Mouse (Mus musculus): Measurements from ENCODE around the gene Kctd3. TPM values are rescaled to one million over a fixed set of nuclear protein-coding genes. Genes with fewer than 3 reads are reported as not detected.
"Not testable (repeated sequence)": the region's sequence is repeated elsewhere in the genome, so short reads cannot be mapped to it uniquely, and the experiment has no call there.

Kctd3 gene
- polyA plus RNA-seq, 1 experiment, result 19.8 TPM

- WGBS, result 92% methylated on average over 2 of the region's 2 CpGs
- H3K36me3 ChIP-seq (ENCODE audit: control insufficient read depth, insufficient read depth, low read length), result no peaks in the 10 kb centered on the region
These were observed 40.7 kb upstream of the Kctd3 start for GRCm38 (mm10) chr1:189048331-189048730.

GRCm38 (mm10) chr1:189047918-189048317 is 40.3 kb upstream of the Kctd3 start:
- Histone ChIP-seq H3K36me3 (ENCODE audit: control insufficient read depth, insufficient read depth, low read length) (no peaks in the 10 kb centered on the region), H3K4me3 (ENCODE audit: insufficient read depth, low read depth, low read length) (no peak overlapping the region), H3K27me3 (replicated peaks; ENCODE audit: control insufficient read depth, insufficient read depth, low read length) (no peaks in the 10 kb centered on the region; the same call in 1 of the 2 replicates), H3K4me1 (ENCODE audit: control insufficient read depth, insufficient read depth, low read length) (no peaks in the 10 kb centered on the region), H3K27ac (ENCODE audit: insufficient read depth, low read depth, low read length) (no peak overlapping the region)
- TF ChIP-seq CTCF (conservative IDR thresholded peaks at IDR 0.05; ENCODE audit: insufficient read depth, insufficient read length, low read depth, low read length) (no peak), POLR2A (IDR thresholded peaks at IDR 0.05; ENCODE audit: low read depth, low read length) (no peak)
- WGBS, result 75% methylated on average over 3 of the region's 3 CpGs
- no peak for DNase-seq

More at GRCm38 (mm10) chr1:189048331-189048730, 40.7 kb upstream of the Kctd3 start:
- Histone ChIP-seq H3K27me3 (replicated peaks; ENCODE audit: control insufficient read depth, insufficient read depth, low read length) (no peaks in the 10 kb centered on the region; the same call in 1 of the 2 replicates), H3K4me3 (ENCODE audit: insufficient read depth, low read depth, low read length) (no peak overlapping the region), H3K27ac (ENCODE audit: insufficient read depth, low read depth, low read length) (no peak overlapping the region), H3K4me1 (ENCODE audit: control insufficient read depth, insufficient read depth, low read length) (no peaks in the 10 kb centered on the region)
- DNase-seq, result no peak
- TF ChIP-seq POLR2A (IDR thresholded peaks at IDR 0.05; ENCODE audit: low read depth, low read length) (no peak), CTCF (conservative IDR thresholded peaks at IDR 0.05; ENCODE audit: insufficient read depth, insufficient read length, low read depth, low read length) (no peak)

- Histone ChIP-seq H3K27ac (ENCODE audit: insufficient read depth, low read depth, low read length) (no peak overlapping the region), H3K36me3 (ENCODE audit: control insufficient read depth, insufficient read depth, low read length) (no peaks in the 10 kb centered on the region), H3K27me3 (replicated peaks; ENCODE audit: control insufficient read depth, insufficient read depth, low read length) (no peaks in the 10 kb centered on the region; the same call in 1 of the 2 replicates), H3K4me1 (ENCODE audit: control insufficient read depth, insufficient read depth, low read length) (no peaks in the 10 kb centered on the region), H3K4me3 (ENCODE audit: insufficient read depth, low read depth, low read length) (no peak overlapping the region)
- DNase-seq, result no peak
- whole genome bisulfite sequencing, result 66% methylated on average over 3 of the region's 3 CpGs
- TF ChIP-seq CTCF (conservative IDR thresholded peaks at IDR 0.05; ENCODE audit: insufficient read depth, insufficient read length, low read depth, low read length) (no peak), POLR2A (IDR thresholded peaks at IDR 0.05; ENCODE audit: low read depth, low read length) (no peak)
These were observed 39.2 kb upstream of the Kctd3 start for GRCm38 (mm10) chr1:189046831-189047230.

- no peak for DNase-seq
- H3K27ac ChIP-seq (ENCODE audit: insufficient read depth, low read depth, low read length), result no peak overlapping the region
- H3K27me3 ChIP-seq (replicated peaks; ENCODE audit: control insufficient read depth, insufficient read depth, low read length), result no peaks in the 10 kb centered on the region; the same call in 1 of the 2 replicates
- H3K36me3 ChIP-seq (ENCODE audit: control insufficient read depth, insufficient read depth, low read length), result no peaks in the 10 kb centered on the region
- no peak overlapping the region for H3K4me3 ChIP-seq (ENCODE audit: insufficient read depth, low read depth, low read length)
- TF ChIP-seq CTCF (conservative IDR thresholded peaks at IDR 0.05; ENCODE audit: insufficient read depth, insufficient read length, low read depth, low read length) (no peak), POLR2A (IDR thresholded peaks at IDR 0.05; ENCODE audit: low read depth, low read length) (no peak)
- no peaks in the 10 kb centered on the region for H3K4me1 ChIP-seq (ENCODE audit: control insufficient read depth, insufficient read depth, low read length)
- WGBS, result 84% methylated on average over 3 of the region's 3 CpGs
These were observed 38.7 kb upstream of the Kctd3 start for GRCm38 (mm10) chr1:189046301-189046700.

- DNase-seq, result peak; percentile 5
- WGBS, result 65% methylated on average over 12 of the region's 12 CpGs
- no peaks in the 10 kb centered on the region; the same call in 1 of the 2 replicates for H3K27me3 ChIP-seq (replicated peaks; ENCODE audit: control insufficient read depth, insufficient read depth, low read length)
- H3K4me3 ChIP-seq (ENCODE audit: insufficient read depth, low read depth, low read length), result no peak overlapping the region
- no peaks in the 10 kb centered on the region for H3K36me3 ChIP-seq (ENCODE audit: control insufficient read depth, insufficient read depth, low read length)
- TF ChIP-seq POLR2A (IDR thresholded peaks at IDR 0.05; ENCODE audit: low read depth, low read length), result no peak
- TF ChIP-seq CTCF (conservative IDR thresholded peaks at IDR 0.05; ENCODE audit: insufficient read depth, insufficient read length, low read depth, low read length), result no peak
- H3K4me1 ChIP-seq (ENCODE audit: control insufficient read depth, insufficient read depth, low read length), result no peaks in the 10 kb centered on the region
- no peak overlapping the region for H3K27ac ChIP-seq (ENCODE audit: insufficient read depth, low read depth, low read length)
These were observed 33.6 kb upstream of the Kctd3 start for GRCm38 (mm10) chr1:189041261-189041660.

GRCm38 (mm10) chr1:189039348-189039747 is 31.7 kb upstream of the Kctd3 start:
- H3K4me3 ChIP-seq (ENCODE audit: insufficient read depth, low read depth, low read length), result no peak overlapping the region
- no peaks in the 10 kb centered on the region for H3K4me1 ChIP-seq (ENCODE audit: control insufficient read depth, insufficient read depth, low read length)
- no peaks in the 10 kb centered on the region for H3K36me3 ChIP-seq (ENCODE audit: control insufficient read depth, insufficient read depth, low read length)
- 93% methylated on average over 5 of the region's 5 CpGs for WGBS
- no peak for DNase-seq
- H3K27ac ChIP-seq (ENCODE audit: insufficient read depth, low read depth, low read length), result no peak overlapping the region
- no peak for TF ChIP-seq POLR2A (IDR thresholded peaks at IDR 0.05; ENCODE audit: low read depth, low read length)
- no peak for TF ChIP-seq CTCF (conservative IDR thresholded peaks at IDR 0.05; ENCODE audit: insufficient read depth, insufficient read length, low read depth, low read length)
- no peaks in the 10 kb centered on the region for H3K27me3 ChIP-seq (replicated peaks; ENCODE audit: control insufficient read depth, insufficient read depth, low read length)

GRCm38 (mm10) chr1:189032817-189033216 is 25.2 kb upstream of the Kctd3 start:
- not testable (repeated sequence) for H3K36me3 ChIP-seq (ENCODE audit: control insufficient read depth, insufficient read depth, low read length); H3K4me1 ChIP-seq (ENCODE audit: control insufficient read depth, insufficient read depth, low read length); H3K27me3 ChIP-seq (replicated peaks; ENCODE audit: control insufficient read depth, insufficient read depth, low read length); H3K27ac ChIP-seq (ENCODE audit: insufficient read depth, low read depth, low read length); H3K4me3 ChIP-seq (ENCODE audit: insufficient read depth, low read depth, low read length); DNase-seq
- WGBS, result 99% methylated on average over 2 of the region's 2 CpGs

- no peaks in the 10 kb centered on the region for H3K27me3 ChIP-seq (replicated peaks; ENCODE audit: control insufficient read depth, insufficient read depth, low read length)
- H3K4me1 ChIP-seq (ENCODE audit: control insufficient read depth, insufficient read depth, low read length), result no peaks in the 10 kb centered on the region
- no peak for DNase-seq
- no peak overlapping the region for H3K27ac ChIP-seq (ENCODE audit: insufficient read depth, low read depth, low read length)
- 76% methylated on average over 7 of the region's 7 CpGs for WGBS
- no peak overlapping the region for H3K4me3 ChIP-seq (ENCODE audit: insufficient read depth, low read depth, low read length)
- no peaks in the 10 kb centered on the region for H3K36me3 ChIP-seq (ENCODE audit: control insufficient read depth, insufficient read depth, low read length)
- TF ChIP-seq POLR2A (IDR thresholded peaks at IDR 0.05; ENCODE audit: low read depth, low read length) (no peak), CTCF (conservative IDR thresholded peaks at IDR 0.05; ENCODE audit: insufficient read depth, insufficient read length, low read depth, low read length) (no peak)
These were observed 23.3 kb upstream of the Kctd3 start for GRCm38 (mm10) chr1:189030975-189031374.

Measured in kidney, adult 2 months (tissue).